Mouse (Mus musculus): ENCODE results near the gene Cyb561. TPM values are rescaled to one million over a fixed set of nuclear protein-coding genes. Genes with fewer than 3 reads are reported as not detected.

Gene Cyb561
- polyA plus RNA-seq, 1 experiment = 2.7 TPM

DNA sequence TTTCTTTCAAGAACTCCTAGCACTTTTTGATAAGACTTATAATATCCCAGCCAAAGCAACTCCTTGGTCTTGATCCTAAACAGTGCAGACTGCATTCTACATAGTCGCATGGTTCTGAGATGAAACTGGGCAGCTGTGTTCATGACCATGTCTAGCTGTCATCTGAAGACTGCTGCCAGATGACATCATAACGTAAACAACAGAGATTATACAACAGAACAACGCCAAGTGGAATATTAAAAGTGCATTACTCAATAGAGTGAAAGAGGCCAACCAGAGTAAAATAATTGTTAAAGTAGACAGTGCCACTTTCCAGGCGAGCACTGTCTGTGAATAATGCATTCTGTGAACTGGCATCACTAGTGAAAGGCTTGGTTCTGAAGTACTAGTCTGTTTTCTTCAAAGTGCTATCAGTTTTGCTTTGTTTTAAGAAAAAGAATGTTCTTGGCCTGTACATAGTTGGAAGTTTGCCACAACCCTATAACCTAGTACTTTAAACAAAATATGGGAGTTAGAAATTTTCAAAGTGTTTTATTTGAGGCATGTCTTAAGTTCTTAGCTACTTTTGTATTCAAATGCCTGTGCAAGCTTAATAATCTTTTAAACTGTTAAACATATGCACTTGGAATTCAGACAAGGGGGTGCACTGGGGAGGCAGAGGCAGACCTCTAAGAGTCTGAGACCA is 47.5 kb downstream of the Cyb561 start:
- no peak overlapping the region for H3ac ChIP-seq (ENCODE audit: control insufficient read depth, insufficient read length, low read depth)
- H3K79me2 ChIP-seq (ENCODE audit: control insufficient read depth, insufficient read depth) = no peaks in the 10 kb centered on the region
- no peak overlapping the region for H3K4me3 ChIP-seq (ENCODE audit: insufficient read depth, poor library complexity, severe bottlenecking)
- no peaks in the 10 kb centered on the region for H3K79me3 ChIP-seq (ENCODE audit: low read depth)
- TF ChIP-seq CEBPB (IDR thresholded peaks at IDR 0.05; ENCODE audit: low read depth) = peak; percentile 67
- peak; percentile 67 for TF ChIP-seq MYOD1 (IDR thresholded peaks at IDR 0.05; ENCODE audit: control insufficient read depth, insufficient read length, low read depth)
- TF ChIP-seq MAX (IDR thresholded peaks at IDR 0.05) = no peak
- H3K36me3 ChIP-seq (ENCODE audit: control insufficient read depth, insufficient read depth) = no peaks in the 10 kb centered on the region
- H3K27me3 ChIP-seq (ENCODE audit: control insufficient read depth, insufficient read depth, insufficient read length) = no peaks in the 10 kb centered on the region

DNA sequence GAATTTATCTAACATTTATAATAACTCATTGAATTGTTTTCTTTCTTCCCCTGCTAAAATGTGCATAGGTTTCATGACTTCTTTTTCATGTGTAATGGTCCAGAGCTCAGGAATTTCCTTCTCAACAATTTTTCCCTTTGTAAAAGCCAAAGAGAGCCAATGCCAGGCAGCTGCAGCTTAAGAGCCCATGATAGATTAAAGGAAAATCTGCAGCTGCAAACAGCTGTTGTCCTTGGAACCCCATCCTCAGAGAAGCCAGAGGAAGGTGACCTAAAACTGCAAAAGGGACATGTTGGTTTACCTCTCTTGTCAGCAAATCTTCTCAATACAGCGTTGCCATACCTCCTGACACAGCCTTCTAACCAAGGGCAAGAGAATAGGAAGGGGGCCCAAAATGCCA is 50.2 kb downstream of the Cyb561 start:
- no peak overlapping the region for H3ac ChIP-seq (ENCODE audit: control insufficient read depth, insufficient read length, low read depth)
- H3K79me2 ChIP-seq (ENCODE audit: control insufficient read depth, insufficient read depth) = no peaks in the 10 kb centered on the region
- no peak overlapping the region for H3K4me3 ChIP-seq (ENCODE audit: insufficient read depth, poor library complexity, severe bottlenecking)
- no peaks in the 10 kb centered on the region for H3K79me3 ChIP-seq (ENCODE audit: low read depth)
- no peaks in the 10 kb centered on the region for H3K36me3 ChIP-seq (ENCODE audit: control insufficient read depth, insufficient read depth)
- no peak for TF ChIP-seq CTCF (IDR thresholded peaks at IDR 0.05; ENCODE audit: control insufficient read depth, insufficient read depth, insufficient read length)
- H3K27me3 ChIP-seq (ENCODE audit: control insufficient read depth, insufficient read depth, insufficient read length) = no peaks in the 10 kb centered on the region

DNA sequence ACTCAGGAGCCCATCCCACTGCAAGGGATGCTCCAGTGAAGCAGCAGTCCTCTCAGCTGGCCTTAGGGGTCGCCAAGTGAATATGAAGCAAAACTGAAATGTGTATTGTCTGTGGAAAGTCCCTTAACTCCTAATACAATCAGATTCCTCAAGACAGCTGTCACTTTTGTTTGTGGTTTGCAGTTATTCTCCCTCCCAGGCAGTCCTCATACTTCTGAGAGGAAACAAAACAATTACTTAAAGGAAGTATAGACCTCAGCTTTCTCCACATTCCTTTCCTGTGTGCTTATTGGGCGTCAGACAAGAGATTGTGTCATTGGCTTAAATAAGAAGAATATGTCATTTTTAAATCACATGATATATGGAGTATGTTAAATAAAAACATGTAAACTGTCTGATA is 51.6 kb downstream of the Cyb561 start:
- H3K79me3 ChIP-seq (ENCODE audit: low read depth) = no peaks in the 10 kb centered on the region
- H3ac ChIP-seq (ENCODE audit: control insufficient read depth, insufficient read length, low read depth) = peak overlapping the region; percentile 6
- no peak for TF ChIP-seq CTCF (IDR thresholded peaks at IDR 0.05; ENCODE audit: control insufficient read depth, insufficient read depth, insufficient read length)
- peak; percentile 21 for TF ChIP-seq MYOD1 (IDR thresholded peaks at IDR 0.05; ENCODE audit: control insufficient read depth, insufficient read length, low read depth)
- TF ChIP-seq FOSL1 (IDR thresholded peaks at IDR 0.05; ENCODE audit: insufficient read depth, low read length, poor library complexity, severe bottlenecking) = no peak
- no peak for TF ChIP-seq CEBPB (IDR thresholded peaks at IDR 0.05; ENCODE audit: low read depth)
- no peak for TF ChIP-seq MYOG (IDR thresholded peaks at IDR 0.05; ENCODE audit: control insufficient read depth, extremely low read depth, insufficient read length)
- no peak for TF ChIP-seq USF1 (IDR thresholded peaks at IDR 0.05; ENCODE audit: low read depth)
- TF ChIP-seq MAX (IDR thresholded peaks at IDR 0.05) = no peak
- no peaks in the 10 kb centered on the region for H3K27me3 ChIP-seq (ENCODE audit: control insufficient read depth, insufficient read depth, insufficient read length)
- no peaks in the 10 kb centered on the region for H3K79me2 ChIP-seq (ENCODE audit: control insufficient read depth, insufficient read depth)
- no peaks in the 10 kb centered on the region for H3K36me3 ChIP-seq (ENCODE audit: control insufficient read depth, insufficient read depth)
- H3K4me3 ChIP-seq (ENCODE audit: insufficient read depth, poor library complexity, severe bottlenecking) = no peak overlapping the region

DNA sequence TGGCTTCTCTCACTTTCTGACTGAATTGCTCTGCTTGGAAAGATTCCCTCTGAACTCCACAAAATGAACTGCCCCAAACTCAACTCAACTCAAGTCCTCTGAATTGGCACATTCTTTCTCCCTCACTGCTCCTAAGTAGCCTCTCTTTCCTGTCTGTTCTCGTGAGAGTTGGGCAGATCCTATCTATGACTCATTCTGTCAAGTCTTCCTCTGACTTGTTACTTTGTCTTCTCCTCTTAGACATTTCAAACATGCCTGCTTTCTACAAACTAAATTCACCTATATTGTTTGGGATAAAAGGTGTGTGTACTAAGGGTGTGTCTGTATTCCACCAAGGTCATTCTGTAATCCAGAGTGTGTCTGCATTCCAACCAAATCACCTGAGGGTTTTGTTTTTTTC is 54.0 kb downstream of the Cyb561 start:
- no peak for TF ChIP-seq FOSL1 (IDR thresholded peaks at IDR 0.05; ENCODE audit: insufficient read depth, low read length, poor library complexity, severe bottlenecking)
- TF ChIP-seq USF1 (IDR thresholded peaks at IDR 0.05; ENCODE audit: low read depth) = no peak
- no peak for TF ChIP-seq CTCF (IDR thresholded peaks at IDR 0.05; ENCODE audit: control insufficient read depth, insufficient read depth, insufficient read length)
- no peak for TF ChIP-seq MYOD1 (IDR thresholded peaks at IDR 0.05; ENCODE audit: control insufficient read depth, insufficient read length, low read depth)
- no peak for TF ChIP-seq MYOG (IDR thresholded peaks at IDR 0.05; ENCODE audit: control insufficient read depth, extremely low read depth, insufficient read length)
- TF ChIP-seq CEBPB (IDR thresholded peaks at IDR 0.05; ENCODE audit: low read depth) = no peak
- TF ChIP-seq MAX (IDR thresholded peaks at IDR 0.05) = no peak
- no peak overlapping the region for H3K4me3 ChIP-seq (ENCODE audit: insufficient read depth, poor library complexity, severe bottlenecking)
- H3K79me3 ChIP-seq (ENCODE audit: low read depth) = no peaks in the 10 kb centered on the region
- H3K27me3 ChIP-seq (ENCODE audit: control insufficient read depth, insufficient read depth, insufficient read length) = no peaks in the 10 kb centered on the region
- no peaks in the 10 kb centered on the region for H3K36me3 ChIP-seq (ENCODE audit: control insufficient read depth, insufficient read depth)
- no peak overlapping the region for H3ac ChIP-seq (ENCODE audit: control insufficient read depth, insufficient read length, low read depth)
- H3K79me2 ChIP-seq (ENCODE audit: control insufficient read depth, insufficient read depth) = no peaks in the 10 kb centered on the region

DNA sequence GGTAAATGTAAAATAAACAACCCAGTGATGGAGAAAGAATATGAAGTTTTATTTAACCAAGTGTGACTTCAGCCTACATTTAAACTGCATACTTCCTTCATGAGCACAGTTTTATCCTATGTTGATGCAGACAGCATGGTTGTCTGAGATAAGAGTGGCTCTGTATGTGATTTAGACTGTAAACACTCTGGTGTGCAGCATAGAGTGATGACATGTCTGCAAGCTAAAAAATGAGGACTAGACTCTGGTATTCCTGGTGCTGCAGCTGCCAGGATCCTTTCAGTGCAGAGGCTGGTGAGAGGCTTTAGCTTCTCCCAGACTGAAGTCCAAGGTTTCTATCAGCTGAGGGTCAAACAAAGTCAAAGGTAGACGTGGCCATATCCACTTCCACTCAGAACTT is 65.9 kb downstream of the Cyb561 start:
- Histone ChIP-seq H3K4me3 (ENCODE audit: insufficient read depth, poor library complexity, severe bottlenecking) (no peak overlapping the region), H3K79me3 (ENCODE audit: low read depth) (no peaks in the 10 kb centered on the region), H3K79me2 (ENCODE audit: control insufficient read depth, insufficient read depth) (no peaks in the 10 kb centered on the region), H3ac (ENCODE audit: control insufficient read depth, insufficient read length, low read depth) (no peak overlapping the region), H3K27me3 (ENCODE audit: control insufficient read depth, insufficient read depth, insufficient read length) (no peaks in the 10 kb centered on the region), H3K36me3 (ENCODE audit: control insufficient read depth, insufficient read depth) (no peaks in the 10 kb centered on the region)
- TF ChIP-seq CEBPB (IDR thresholded peaks at IDR 0.05; ENCODE audit: low read depth) (no peak), MYOG (IDR thresholded peaks at IDR 0.05; ENCODE audit: control insufficient read depth, extremely low read depth, insufficient read length) (no peak), MAX (IDR thresholded peaks at IDR 0.05) (no peak), FOSL1 (IDR thresholded peaks at IDR 0.05; ENCODE audit: insufficient read depth, low read length, poor library complexity, severe bottlenecking) (no peak), CTCF (IDR thresholded peaks at IDR 0.05; ENCODE audit: control insufficient read depth, insufficient read depth, insufficient read length) (no peak), USF1 (IDR thresholded peaks at IDR 0.05; ENCODE audit: low read depth) (no peak), MYOD1 (IDR thresholded peaks at IDR 0.05; ENCODE audit: control insufficient read depth, insufficient read length, low read depth) (no peak)

DNA sequence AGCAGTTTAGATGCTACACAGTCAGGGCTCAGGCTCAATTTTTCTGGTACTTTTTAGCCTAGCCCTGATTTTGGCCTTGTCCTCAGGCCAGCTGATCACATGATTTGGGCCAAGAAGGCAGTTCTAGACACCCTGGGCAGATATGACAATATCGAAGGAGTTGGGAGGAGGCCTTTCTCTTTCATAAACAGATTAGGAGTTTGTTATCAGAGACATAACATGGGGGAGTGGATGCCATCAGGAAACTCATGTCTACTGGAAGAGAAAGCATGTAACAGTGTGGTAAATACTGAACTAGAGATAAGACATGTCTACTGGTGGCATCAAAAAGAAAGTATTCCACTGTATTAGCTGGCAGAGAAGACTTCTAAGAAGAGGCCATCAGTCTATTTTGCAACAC is 67.6 kb downstream of the Cyb561 start:
- Histone ChIP-seq H3K79me2 (ENCODE audit: control insufficient read depth, insufficient read depth) (no peaks in the 10 kb centered on the region), H3K4me3 (ENCODE audit: insufficient read depth, poor library complexity, severe bottlenecking) (no peak overlapping the region), H3ac (ENCODE audit: control insufficient read depth, insufficient read length, low read depth) (no peak overlapping the region), H3K79me3 (ENCODE audit: low read depth) (no peaks in the 10 kb centered on the region), H3K27me3 (ENCODE audit: control insufficient read depth, insufficient read depth, insufficient read length) (no peaks in the 10 kb centered on the region), H3K36me3 (ENCODE audit: control insufficient read depth, insufficient read depth) (no peaks in the 10 kb centered on the region)
- no peak for TF ChIP-seq MAX (IDR thresholded peaks at IDR 0.05)
- TF ChIP-seq MYOG (IDR thresholded peaks at IDR 0.05; ENCODE audit: control insufficient read depth, extremely low read depth, insufficient read length) = no peak
- no peak for TF ChIP-seq MYOD1 (IDR thresholded peaks at IDR 0.05; ENCODE audit: control insufficient read depth, insufficient read length, low read depth)
- TF ChIP-seq USF1 (IDR thresholded peaks at IDR 0.05; ENCODE audit: low read depth) = no peak
- no peak for TF ChIP-seq CTCF (IDR thresholded peaks at IDR 0.05; ENCODE audit: control insufficient read depth, insufficient read depth, insufficient read length)
- no peak for TF ChIP-seq FOSL1 (IDR thresholded peaks at IDR 0.05; ENCODE audit: insufficient read depth, low read length, poor library complexity, severe bottlenecking)
- no peak for TF ChIP-seq CEBPB (IDR thresholded peaks at IDR 0.05; ENCODE audit: low read depth)

Other genes with a start within 250 kb of the Cyb561 start
- gene Ace, start 14.6 kb upstream of the Cyb561 start, polyA plus RNA-seq (2012; fragmentation: generic; extraction: Trizol) = 1.3 TPM
- gene Ace3, start 41.3 kb upstream of the Cyb561 start, polyA plus RNA-seq (2012; fragmentation: generic; extraction: Trizol) = not detected
- gene Kcnh6, start 54.8 kb upstream of the Cyb561 start, polyA plus RNA-seq (2012; fragmentation: generic; extraction: Trizol) = not detected
- 35.2 TPM for gene Dcaf7, start 83.5 kb upstream of the Cyb561 start, polyA plus RNA-seq (2012; fragmentation: generic; extraction: Trizol)
- 15.8 TPM for gene Taco1, start 112.7 kb upstream of the Cyb561 start, polyA plus RNA-seq (2012; fragmentation: generic; extraction: Trizol)
- gene Map3k3, start 131.3 kb upstream of the Cyb561 start, polyA plus RNA-seq (2012; fragmentation: generic; extraction: Trizol) = 23.1 TPM
- not detected for gene Gm10840, start 207.5 kb upstream of the Cyb561 start, polyA plus RNA-seq (2012; fragmentation: generic; extraction: Trizol)
- gene Limd2, start 207.5 kb upstream of the Cyb561 start, polyA plus RNA-seq (2012; fragmentation: generic; extraction: Trizol) = 67.7 TPM
- 21.3 TPM for gene Strada, start 248.8 kb upstream of the Cyb561 start, polyA plus RNA-seq (2012; fragmentation: generic; extraction: Trizol)